In genomic region chr17:66106601-66107267, GRCm38 (mm10) we compare ENCODE assay signal across 10 mouse cellular contexts. TPM values are rescaled to one million over a fixed set of nuclear protein-coding genes. Genes with fewer than 3 reads are reported as not detected.
A peak's percentile ranks its signal among the peaks of the same experiment; 100 is the strongest.
DNase-seq lines count a peak whose midpoint lies in the region; ATAC-seq and TF ChIP-seq lines count a peak whose summit lies in the region.
"Had no signal": no experiment of that assay in that cellular context is flagged by ENCODE, and none has a peak within 500 bp of the region (broad histone marks: within the 10 kb centered on the region; RNA-seq: fewer than 3 reads in every experiment).

No protein-coding gene starts in this region.

- no peaks in the 10 kb centered on the region for H3K36me3 ChIP-seq in hindbrain, embryonic 14.5 days (replicated peaks; ENCODE audit: control insufficient read depth, insufficient read depth)
- no peaks in the 10 kb centered on the region for H3K36me3 ChIP-seq in hindbrain, embryonic 12.5 days
- no peaks in the 10 kb centered on the region for H3K36me3 ChIP-seq in midbrain, postnatal 0 days (ENCODE audit: insufficient read depth, low read length)
- H3K36me3 ChIP-seq: embryonic facial prominence, embryonic 15.5 days had no signal

- no peak for TF ChIP-seq POLR2A in embryonic fibroblast, embryonic 13.5 days (IDR thresholded peaks at IDR 0.05; ENCODE audit: low read depth, low read length)

- DNase-seq in hindbrain, embryonic 14.5 days (ENCODE audit: low spot score), result peak; percentile 81
- peak; percentile 86 for DNase-seq in CD4-positive, CD25-positive, alpha-beta regulatory T cell, adult 2 months (ENCODE audit: low read depth, low spot score)
- peak; percentile 63 to 77 for DNase-seq in adrenal gland, postnatal 36 days
- peak; percentile 64 to 81 for DNase-seq in kidney, postnatal 25 days
- peak; percentile 80 for DNase-seq in midbrain, postnatal 0 days (ENCODE audit: low spot score)
- peak; percentile 80 for DNase-seq in thymus, postnatal 0 days (ENCODE audit: low spot score)

- peak; percentile 20; the same call in 1 of the 2 replicates for TF ChIP-seq CTCF in embryonic fibroblast, embryonic 13.5 days (IDR thresholded peaks at IDR 0.05; ENCODE audit: borderline replicate concordance, insufficient read depth, low read length)
- TF ChIP-seq CTCF in midbrain, postnatal 0 days (IDR thresholded peaks at IDR 0.05), result peak; percentile 85

- H3K9ac ChIP-seq in hindbrain, embryonic 14.5 days, result no peak overlapping the region
- no peak overlapping the region for H3K9ac ChIP-seq in hindbrain, embryonic 12.5 days
- H3K9ac ChIP-seq in midbrain, postnatal 0 days (replicated peaks; ENCODE audit: low read length, poor library complexity, severe bottlenecking), result no peak overlapping the region
- H3K9ac ChIP-seq: embryonic facial prominence, embryonic 15.5 days had no signal

- 51% methylated on average over 10 of the region's 10 CpGs for WGBS in hindbrain, embryonic 14.5 days
- 59% methylated on average over 10 of the region's 10 CpGs for WGBS in hindbrain, embryonic 12.5 days
- 58% methylated on average over 10 of the region's 10 CpGs for WGBS in midbrain, postnatal 0 days

- H3K4me3 ChIP-seq in hindbrain, embryonic 14.5 days (replicated peaks; ENCODE audit: low read length), result no peak overlapping the region
- no peak overlapping the region for H3K4me3 ChIP-seq in hindbrain, embryonic 12.5 days
- H3K4me3 ChIP-seq in embryonic fibroblast, embryonic 13.5 days (ENCODE audit: insufficient read depth, low read length), result no peak overlapping the region
- H3K4me3 ChIP-seq in midbrain, postnatal 0 days (ENCODE audit: low read depth, low read length), result no peak overlapping the region
- H3K4me3 ChIP-seq: embryonic facial prominence, embryonic 15.5 days had no signal

- no peaks in the 10 kb centered on the region for H3K9me3 ChIP-seq in hindbrain, embryonic 14.5 days (ENCODE audit: control insufficient read depth, low read length)
- no peaks in the 10 kb centered on the region for H3K9me3 ChIP-seq in hindbrain, embryonic 12.5 days (replicated peaks)
- no peaks in the 10 kb centered on the region for H3K9me3 ChIP-seq in midbrain, postnatal 0 days (ENCODE audit: low read length)
- H3K9me3 ChIP-seq: embryonic facial prominence, embryonic 15.5 days had no signal

- H3K4me1 ChIP-seq in hindbrain, embryonic 14.5 days (replicated peaks; ENCODE audit: control insufficient read depth, insufficient read depth, low read length), result 0 out of 2 replicates have a peak, but pooled peaks cover 4% of the 10 kb centered on the region
- H3K4me1 ChIP-seq in hindbrain, embryonic 12.5 days, result peaks cover 4% of the 10 kb centered on the region
- no peaks in the 10 kb centered on the region; the same call in 1 of the 2 replicates for H3K4me1 ChIP-seq in embryonic fibroblast, embryonic 13.5 days (ENCODE audit: control insufficient read depth, insufficient read depth, low read length)
- no peaks in the 10 kb centered on the region for H3K4me1 ChIP-seq in midbrain, postnatal 0 days (ENCODE audit: insufficient read depth, low read length)

- H3K27ac ChIP-seq in hindbrain, embryonic 14.5 days, result no peak overlapping the region
- H3K27ac ChIP-seq in hindbrain, embryonic 12.5 days, result no peak overlapping the region; the same call in 1 of the 2 replicates
- no peak overlapping the region for H3K27ac ChIP-seq in embryonic fibroblast, embryonic 13.5 days (ENCODE audit: insufficient read depth, low read length)
- no peak overlapping the region for H3K27ac ChIP-seq in midbrain, postnatal 0 days (ENCODE audit: low read depth, low read length)
- H3K27ac ChIP-seq: embryonic facial prominence, embryonic 15.5 days; macrophage had no signal

- ATAC-seq in hindbrain, embryonic 14.5 days (ENCODE audit: low FRiP score), result no peak
- no peak for ATAC-seq in hindbrain, embryonic 12.5 days (ENCODE audit: low FRiP score)
- no peak for ATAC-seq in midbrain, postnatal 0 days (ENCODE audit: low FRiP score)

- no peaks in the 10 kb centered on the region for H3K27me3 ChIP-seq in hindbrain, embryonic 14.5 days (ENCODE audit: control insufficient read depth, insufficient read depth, low read length)
- no peaks in the 10 kb centered on the region for H3K27me3 ChIP-seq in hindbrain, embryonic 12.5 days
- no peaks in the 10 kb centered on the region for H3K27me3 ChIP-seq in midbrain, postnatal 0 days (ENCODE audit: insufficient read depth, low read length)
- H3K27me3 ChIP-seq: embryonic facial prominence, embryonic 15.5 days had no signal

- no peak overlapping the region for H3K4me2 ChIP-seq in hindbrain, embryonic 14.5 days (replicated peaks)
- H3K4me2 ChIP-seq in hindbrain, embryonic 12.5 days (replicated peaks), result no peak overlapping the region
- H3K4me2 ChIP-seq in midbrain, postnatal 0 days (ENCODE audit: low read depth, low read length, poor library complexity, severe bottlenecking), result no peak overlapping the region
- H3K4me2 ChIP-seq: embryonic facial prominence, embryonic 15.5 days had no signal

RNA-seq across cellular contexts. Expression of gene Washc1, which starts 4.6 kb away (rescaled TPM):
- 36.3 and 37.7 TPM in 2 replicates for polyA plus RNA-seq in hindbrain, embryonic 14.5 days (2014; fragmentation: Nextera tagmentation; extraction: Ambion mirVana)
- polyA plus RNA-seq in hindbrain, embryonic 12.5 days (2016; fragmentation: Nextera tagmentation; extraction: Ambion mirVana), result 38.5 and 39.9 TPM in 2 replicates
- total RNA-seq in adrenal gland, postnatal 36 days (2021), result 10 to 100 TPM; 31.8 to 35.5 TPM
- 25.0 and 31.6 TPM in 2 replicates for polyA plus RNA-seq in embryonic fibroblast, embryonic 13.5 days (2011; ENCODE audit: insufficient read length, low read depth, missing spikeins)
- 44.1 and 54.8 TPM in 2 replicates for total RNA-seq in midbrain, postnatal 0 days (2014; rRNA removed)
- 41.7 and 43.8 TPM in 2 replicates for polyA plus RNA-seq in midbrain, postnatal 0 days (2015; fragmentation: Nextera tagmentation; extraction: Ambion mirVana)
- polyA plus RNA-seq in thymus, postnatal 0 days (2015; fragmentation: Nextera tagmentation; extraction: Ambion mirVana), result 46.0 and 52.3 TPM in 2 replicates

RNA-seq across cellular contexts. Expression of gene Ndufv2, which starts 5.4 kb away (rescaled TPM):
- 414 and 418 TPM in 2 replicates for polyA plus RNA-seq in hindbrain, embryonic 14.5 days (2014; fragmentation: Nextera tagmentation; extraction: Ambion mirVana)
- polyA plus RNA-seq in hindbrain, embryonic 12.5 days (2016; fragmentation: Nextera tagmentation; extraction: Ambion mirVana), result 265 and 282 TPM in 2 replicates
- 100 to 1,000 TPM; 368 to 381 TPM for total RNA-seq in adrenal gland, postnatal 36 days (2021)
- polyA plus RNA-seq in embryonic fibroblast, embryonic 13.5 days (2011; ENCODE audit: insufficient read length, low read depth, missing spikeins), result 159 and 199 TPM in 2 replicates
- total RNA-seq in midbrain, postnatal 0 days (2014; rRNA removed), result 111 and 125 TPM in 2 replicates
- polyA plus RNA-seq in midbrain, postnatal 0 days (2015; fragmentation: Nextera tagmentation; extraction: Ambion mirVana), result 419 and 445 TPM in 2 replicates
- polyA plus RNA-seq in thymus, postnatal 0 days (2015; fragmentation: Nextera tagmentation; extraction: Ambion mirVana), result 346 and 377 TPM in 2 replicates

RNA-seq across cellular contexts. Expression of gene Ddx11, which starts 16.6 kb away (rescaled TPM):
- polyA plus RNA-seq in hindbrain, embryonic 14.5 days (2014; fragmentation: Nextera tagmentation; extraction: Ambion mirVana), result 4.1 and 4.6 TPM in 2 replicates
- polyA plus RNA-seq in hindbrain, embryonic 12.5 days (2016; fragmentation: Nextera tagmentation; extraction: Ambion mirVana), result 19.4 and 20.2 TPM in 2 replicates
- 1 to 10 TPM; 4.3 to 6.4 TPM for total RNA-seq in adrenal gland, postnatal 36 days (2021)
- polyA plus RNA-seq in embryonic fibroblast, embryonic 13.5 days (2011; ENCODE audit: insufficient read length, low read depth, missing spikeins), result 8.9 and 9.4 TPM in 2 replicates
- total RNA-seq in midbrain, postnatal 0 days (2014; rRNA removed), result 5.6 and 6.7 TPM in 2 replicates
- polyA plus RNA-seq in midbrain, postnatal 0 days (2015; fragmentation: Nextera tagmentation; extraction: Ambion mirVana), result 2.2 and 2.5 TPM in 2 replicates
- polyA plus RNA-seq in thymus, postnatal 0 days (2015; fragmentation: Nextera tagmentation; extraction: Ambion mirVana), result 12.7 and 13.4 TPM in 2 replicates

RNA-seq across cellular contexts. Expression of gene Ankrd12, which starts 29.8 kb away (rescaled TPM):
- 157 and 165 TPM in 2 replicates for polyA plus RNA-seq in hindbrain, embryonic 14.5 days (2014; fragmentation: Nextera tagmentation; extraction: Ambion mirVana)
- polyA plus RNA-seq in hindbrain, embryonic 12.5 days (2016; fragmentation: Nextera tagmentation; extraction: Ambion mirVana), result 70.7 and 78.1 TPM in 2 replicates
- total RNA-seq in adrenal gland, postnatal 36 days (2021), result 10 to 100 TPM; 28.9 to 29.3 TPM
- 23.0 and 23.3 TPM in 2 replicates for polyA plus RNA-seq in embryonic fibroblast, embryonic 13.5 days (2011; ENCODE audit: insufficient read length, low read depth, missing spikeins)
- total RNA-seq in midbrain, postnatal 0 days (2014; rRNA removed), result 63.4 and 63.5 TPM in 2 replicates
- 205 and 229 TPM in 2 replicates for polyA plus RNA-seq in midbrain, postnatal 0 days (2015; fragmentation: Nextera tagmentation; extraction: Ambion mirVana)
- 31.6 and 32.4 TPM in 2 replicates for polyA plus RNA-seq in thymus, postnatal 0 days (2015; fragmentation: Nextera tagmentation; extraction: Ambion mirVana)
